Mouse (Mus musculus): ENCODE measurements around the gene Trim26. TPM values are rescaled to one million over a fixed set of nuclear protein-coding genes. Genes with fewer than 3 reads are reported as not detected.

The Trim26 gene
- 17.2 and 22.9 TPM in 2 replicates for polyA plus RNA-seq (2015; fragmentation: Nextera tagmentation; extraction: Ambion mirVana)

DNA sequence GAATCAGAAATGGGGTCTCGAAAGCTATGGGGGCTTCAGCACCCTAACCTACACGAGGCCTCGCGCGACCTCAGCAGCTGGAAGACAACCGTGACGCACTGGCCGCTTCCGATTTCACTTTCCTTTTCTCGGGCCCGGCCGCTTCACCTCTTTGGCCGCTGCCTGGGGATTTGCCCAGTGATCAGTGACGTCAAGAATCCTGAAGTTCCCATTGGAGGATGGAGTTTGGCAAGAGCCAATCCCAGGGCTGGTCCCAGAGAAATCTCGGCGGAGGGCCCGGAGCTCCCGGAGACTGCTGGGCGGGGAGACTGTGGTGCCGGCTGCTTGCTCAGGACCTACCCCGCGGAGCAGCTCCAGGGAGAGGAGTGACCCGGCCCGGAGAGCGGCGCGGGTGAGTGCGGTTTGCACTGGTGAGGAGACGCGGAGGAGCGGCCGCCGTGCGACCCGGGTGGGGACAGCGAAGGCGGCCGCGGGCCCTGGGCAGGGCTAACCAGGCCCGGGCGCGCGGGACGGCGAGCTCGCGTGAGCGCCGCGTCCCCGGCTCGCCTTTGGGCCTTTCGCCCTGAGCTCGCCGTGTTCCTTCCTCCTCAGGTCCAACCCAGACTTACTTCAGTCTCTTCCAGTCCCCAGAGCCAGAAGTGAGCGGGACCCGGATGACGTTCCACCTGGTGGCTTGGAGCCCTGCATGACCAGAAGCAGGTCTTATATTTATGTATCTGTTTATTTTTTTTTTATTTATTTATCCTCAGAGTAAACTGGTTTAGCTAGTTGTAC is at the start of gene Trim26:
Trim26 (plus strand) TSS at position 261 of the 774 bp plus-strand sequence.

DNA sequence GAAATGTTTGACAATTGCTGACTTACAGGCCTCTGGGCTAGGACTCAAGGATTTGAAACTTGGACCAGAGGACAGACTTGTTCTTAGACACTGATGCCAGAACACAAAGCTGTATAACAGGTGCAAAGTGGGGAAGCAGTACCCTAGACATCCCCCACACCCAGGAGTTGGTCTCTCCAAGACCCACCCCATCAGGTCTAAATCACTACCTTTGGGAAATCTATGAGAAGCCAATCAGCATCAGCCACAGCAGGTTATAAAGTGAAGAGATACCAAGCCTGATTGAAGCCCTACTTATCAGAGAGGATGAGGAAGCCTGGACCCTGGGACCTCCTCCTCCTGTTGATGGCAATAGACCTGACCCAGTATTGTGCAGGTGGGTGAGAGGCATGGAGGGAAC is 25.1 kb upstream of the Trim26 start, which contains the start of gene H2-M10.6:
H2-M10.6 (plus strand) TSS at position 301 of the 400 bp plus-strand sequence.

DNA sequence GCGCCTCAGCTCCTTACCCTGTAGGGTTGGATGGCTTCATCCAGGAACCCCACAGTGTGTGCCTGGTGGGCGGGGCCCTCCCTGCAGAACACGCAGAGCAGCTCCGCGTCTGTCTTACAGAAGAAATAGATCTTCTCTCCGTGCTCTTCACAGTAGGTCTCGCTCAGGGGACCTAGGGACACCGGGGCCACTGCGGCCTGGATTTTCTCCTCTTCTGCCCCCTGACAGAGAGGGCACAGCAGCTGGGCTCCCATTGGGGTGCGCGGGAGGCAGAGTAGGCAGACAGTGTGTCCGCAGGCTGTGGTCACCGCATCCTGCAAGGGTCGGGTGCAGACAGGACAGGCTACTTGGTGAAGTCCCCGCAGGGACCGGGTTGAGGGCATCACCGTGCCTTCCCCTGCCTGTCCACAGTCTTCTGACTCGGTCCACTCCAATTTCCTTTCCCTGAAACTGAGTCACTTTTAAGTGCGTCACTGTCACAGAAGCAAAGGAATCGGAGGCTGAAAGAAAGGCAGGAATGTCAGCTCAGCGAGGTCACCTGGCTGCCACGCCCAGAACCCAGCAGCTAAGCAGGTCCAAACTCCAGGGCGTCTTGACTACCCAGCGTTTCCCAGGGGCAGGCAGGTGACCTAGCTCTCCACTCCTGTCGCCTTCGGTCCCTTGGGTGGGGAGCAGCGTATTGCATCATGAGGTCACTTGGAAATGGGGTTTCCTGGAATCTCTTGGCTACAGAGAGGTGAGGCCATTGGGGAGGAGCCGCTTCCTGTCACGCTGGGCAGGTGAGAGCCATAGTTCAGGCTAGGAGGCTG is 30.0 kb downstream of the Trim26 start, which contains the start of gene Trim15:
Trim15 (minus strand) TSS at position 492 of the 809 bp plus-strand sequence.

DNA sequence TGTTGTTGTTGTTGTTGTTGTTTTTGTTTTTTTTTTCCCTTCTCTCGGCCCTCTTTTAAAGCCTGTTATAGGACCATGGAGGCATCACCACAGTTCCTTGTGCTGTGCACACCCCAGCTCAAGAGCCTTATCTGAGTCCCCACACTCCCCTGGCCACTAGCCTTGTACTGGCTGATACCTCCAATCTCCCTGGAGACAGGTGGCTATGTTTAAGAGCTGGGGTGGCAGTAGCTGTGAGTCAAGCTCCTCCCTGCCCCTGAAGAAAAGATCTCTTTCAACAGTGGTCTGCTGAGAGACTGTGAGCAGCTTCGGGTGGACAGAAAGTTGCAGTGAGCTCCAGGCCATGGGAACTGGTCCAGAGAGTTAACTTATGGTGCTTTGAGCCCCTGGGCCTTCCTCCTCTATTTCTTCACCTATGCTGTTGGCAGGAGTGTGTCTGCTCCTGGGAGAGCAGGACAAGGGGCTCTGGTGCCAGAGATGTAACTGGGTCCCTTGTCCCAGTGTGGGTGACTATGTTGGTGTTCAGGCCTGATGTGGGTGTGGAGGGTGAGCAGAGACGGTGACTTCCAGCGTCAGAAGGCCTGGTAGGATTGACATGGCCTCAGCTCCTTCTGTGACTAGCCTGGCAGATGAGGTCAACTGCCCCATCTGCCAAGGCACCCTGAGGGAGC is 32.5 kb downstream of the Trim26 start, which contains the start of gene Trim10:
Trim10 (plus strand) TSS at position 291 of the 671 bp plus-strand sequence.

GRCm38 (mm10) chr17:36890073-36890903 is 53.4 kb downstream of the Trim26 start, which contains the start of gene Trim40:
Gene Trim40, minus strand, starts transcription at chr17:36890123.

GRCm38 (mm10) chr17:36897552-36898205 is 60.7 kb downstream of the Trim26 start, which contains the start of gene Trim31:
Gene Trim31, plus strand, starts transcription at chr17:36898118.

Other genes with a start within 250 kb of the Trim26 start
- not detected in 2 replicates for gene H2-M9, start 194.5 kb upstream of the Trim26 start, polyA plus RNA-seq (2015; fragmentation: Nextera tagmentation; extraction: Ambion mirVana)
- gene H2-M1, start 164.9 kb upstream of the Trim26 start, polyA plus RNA-seq (2015; fragmentation: Nextera tagmentation; extraction: Ambion mirVana), result not detected in 2 replicates
- gene H2-M10.5, start 64.2 kb upstream of the Trim26 start, polyA plus RNA-seq (2015; fragmentation: Nextera tagmentation; extraction: Ambion mirVana), result not detected in 2 replicates
- not detected in 2 replicates for gene H2-M10.6, start 25.0 kb upstream of the Trim26 start, polyA plus RNA-seq (2015; fragmentation: Nextera tagmentation; extraction: Ambion mirVana)
- gene Trim15, start 30.1 kb downstream of the Trim26 start, polyA plus RNA-seq (2015; fragmentation: Nextera tagmentation; extraction: Ambion mirVana), result 0.18 and 0.19 TPM in 2 replicates
- gene Trim10, start 32.4 kb downstream of the Trim26 start, polyA plus RNA-seq (2015; fragmentation: Nextera tagmentation; extraction: Ambion mirVana), result 158 and 174 TPM in 2 replicates
- not detected in 2 replicates for gene Trim40, start 53.0 kb downstream of the Trim26 start, polyA plus RNA-seq (2015; fragmentation: Nextera tagmentation; extraction: Ambion mirVana)
- gene Trim31, start 61.0 kb downstream of the Trim26 start, polyA plus RNA-seq (2015; fragmentation: Nextera tagmentation; extraction: Ambion mirVana), result not detected in 2 replicates
- gene Rnf39, start 105.8 kb downstream of the Trim26 start, polyA plus RNA-seq (2015; fragmentation: Nextera tagmentation; extraction: Ambion mirVana), result 0.45 and 0.87 TPM in 2 replicates
- 47.2 and 52.0 TPM in 2 replicates for gene Ppp1r11, start 114.6 kb downstream of the Trim26 start, polyA plus RNA-seq (2015; fragmentation: Nextera tagmentation; extraction: Ambion mirVana)
- gene Znrd1, start 121.4 kb downstream of the Trim26 start, polyA plus RNA-seq (2015; fragmentation: Nextera tagmentation; extraction: Ambion mirVana), result 39.7 and 42.5 TPM in 2 replicates
- gene Znrd1as, start 121.5 kb downstream of the Trim26 start, polyA plus RNA-seq (2015; fragmentation: Nextera tagmentation; extraction: Ambion mirVana), result 2.0 and 2.8 TPM in 2 replicates
- not detected in 2 replicates for gene 2410137M14Rik, start 144.1 kb downstream of the Trim26 start, polyA plus RNA-seq (2015; fragmentation: Nextera tagmentation; extraction: Ambion mirVana)
- 0.25 TPM in 1 of 2 replicates, not detected in the other for gene H2-M5, start 152.4 kb downstream of the Trim26 start, polyA plus RNA-seq (2015; fragmentation: Nextera tagmentation; extraction: Ambion mirVana)
- 8.1 and 9.5 TPM in 2 replicates for gene Zfp57, start 164.0 kb downstream of the Trim26 start, polyA plus RNA-seq (2015; fragmentation: Nextera tagmentation; extraction: Ambion mirVana)
- not detected in 2 replicates for gene Mog, start 186.3 kb downstream of the Trim26 start, polyA plus RNA-seq (2015; fragmentation: Nextera tagmentation; extraction: Ambion mirVana)
- 3.6 and 5.4 TPM in 2 replicates for gene Gabbr1, start 208.8 kb downstream of the Trim26 start, polyA plus RNA-seq (2015; fragmentation: Nextera tagmentation; extraction: Ambion mirVana)